Mouse (Mus musculus): ENCODE results near the gene Rapgef5.

DNA sequence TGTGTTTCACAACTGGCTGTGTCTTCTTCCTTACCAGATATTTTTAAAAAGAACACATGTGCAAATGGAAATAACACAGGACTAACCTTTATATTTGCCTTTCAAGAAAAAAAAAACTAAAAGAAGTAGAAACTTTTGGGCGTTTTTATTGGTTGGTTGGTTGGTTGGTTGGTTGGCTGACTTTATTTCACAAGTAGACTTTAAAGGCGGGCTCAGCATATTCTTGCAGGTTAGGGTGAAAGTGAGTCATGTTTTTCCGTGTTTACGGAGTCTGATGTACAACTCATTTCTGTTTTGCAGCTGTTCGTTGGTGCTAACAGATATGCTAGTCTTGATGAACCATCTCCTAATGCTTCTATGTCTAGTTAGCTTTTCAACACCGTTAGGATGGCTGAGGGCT, 196.2 kb downstream of the Rapgef5 start:
- TF ChIP-seq GATA1 (IDR thresholded peaks at IDR 0.05; ENCODE audit: low read length) (no peak), TAL1 (IDR thresholded peaks at IDR 0.05; ENCODE audit: low read length) (no peak)
